Mouse (Mus musculus) adrenal gland, adult (tissue): ENCODE data around the gene Eml6.
"Not testable (repeated sequence)": the region's sequence is repeated elsewhere in the genome, so short reads cannot be mapped to it uniquely, and the experiment has no call there.

Experiments used
- DNase-seq, 2 experiments: peaks; one replicate each; pipeline ENCODE4 v3.0.0; 2022 to 2023; ENCODE audit warnings: low spot score in 1 of 2; ENCODE audit not compliant: inconsistent age in 2 of 2

The Eml6 gene

DNA sequence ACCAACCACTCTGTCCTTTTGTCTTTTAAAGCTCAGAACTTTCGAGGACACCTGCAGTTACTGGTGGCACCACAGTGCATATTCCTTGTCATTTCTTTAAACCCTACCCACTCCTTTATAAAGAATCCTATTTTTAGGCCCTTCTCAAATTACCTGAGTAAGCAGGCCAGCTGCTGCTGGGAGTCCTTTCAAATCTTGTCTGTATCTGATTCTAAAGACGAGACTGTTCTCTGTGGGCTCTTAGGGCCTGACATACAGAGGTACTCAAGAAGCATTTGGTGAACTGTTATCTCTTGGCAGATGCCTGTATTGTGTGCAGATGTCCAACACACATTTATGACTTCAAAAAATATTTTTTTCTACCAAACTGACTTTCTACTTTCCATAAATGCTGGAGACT is 231.4 kb downstream of the Eml6 start:
- no peak for DNase-seq

DNA sequence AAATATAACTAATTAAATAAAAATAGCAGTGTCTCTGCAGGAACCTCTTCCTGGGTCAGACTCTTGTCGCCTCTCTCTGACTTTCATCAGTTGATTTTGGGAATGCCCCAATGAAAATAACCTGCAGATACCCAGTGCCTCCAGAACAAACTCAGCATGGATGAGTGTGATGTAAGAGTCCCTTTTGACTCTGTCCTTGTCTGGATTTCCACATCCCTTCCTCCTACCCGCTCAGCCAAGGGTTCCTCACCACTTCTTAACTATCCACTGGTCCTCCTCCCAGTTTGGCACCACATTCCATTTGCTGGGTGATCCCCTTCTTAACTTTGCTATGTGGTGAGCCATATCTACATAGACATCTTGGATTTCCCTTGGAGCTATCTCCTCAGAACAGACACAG is 235.0 kb downstream of the Eml6 start:
- DNase-seq = no peak

DNA sequence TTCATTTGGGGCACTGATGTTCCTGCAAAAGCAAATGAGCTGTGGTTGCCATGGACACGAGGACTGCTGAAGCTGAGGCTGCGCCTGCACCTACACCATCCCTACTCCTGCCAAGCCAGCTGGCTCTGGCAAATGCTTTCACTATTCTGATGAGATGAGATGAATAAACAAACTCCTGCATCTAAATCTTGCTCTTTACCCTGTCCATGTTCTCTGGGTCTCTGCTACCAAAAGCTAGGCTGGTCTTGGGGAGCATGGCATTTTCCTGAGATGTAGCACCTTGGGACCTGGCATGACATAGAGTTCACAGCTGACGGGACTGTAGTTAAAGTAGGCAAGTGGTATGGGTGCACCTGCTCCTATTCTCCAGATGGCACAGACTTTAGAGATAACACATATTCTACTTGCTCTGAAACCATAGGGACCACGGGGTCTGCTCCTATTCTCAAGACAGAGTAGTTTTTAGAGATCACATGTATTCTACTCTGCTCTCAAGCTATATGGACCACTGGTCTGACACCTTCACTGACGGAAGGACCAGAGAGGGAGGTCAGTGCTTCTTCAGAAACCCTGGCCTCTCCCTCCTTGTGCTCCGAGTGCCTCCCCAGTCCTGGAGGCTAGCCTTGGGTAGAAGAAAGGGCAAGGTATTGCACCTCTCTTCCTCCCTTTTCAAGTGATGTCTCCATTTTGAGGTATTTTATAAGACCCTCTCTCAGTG is 236.8 kb downstream of the Eml6 start:
- DNase-seq = no peak

DNA sequence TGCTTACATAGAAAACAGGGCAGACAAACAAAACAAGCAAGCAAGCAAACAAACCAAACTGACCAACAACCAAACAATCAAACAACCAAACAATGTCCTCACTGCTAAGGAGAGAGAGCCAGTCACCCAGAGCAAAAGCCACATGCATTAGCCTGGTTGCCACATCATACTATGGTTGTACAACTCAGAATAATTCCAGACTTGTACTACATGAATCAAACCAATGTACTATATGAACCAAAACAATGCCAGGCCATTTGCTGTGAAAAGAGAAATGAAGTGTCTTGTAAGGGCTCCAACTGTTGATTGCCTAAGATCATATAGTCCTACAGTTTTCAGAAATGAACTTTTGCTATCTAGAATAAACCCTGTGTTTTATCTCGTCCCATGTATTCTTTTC is 237.3 kb downstream of the Eml6 start:
- no peak for DNase-seq

DNA sequence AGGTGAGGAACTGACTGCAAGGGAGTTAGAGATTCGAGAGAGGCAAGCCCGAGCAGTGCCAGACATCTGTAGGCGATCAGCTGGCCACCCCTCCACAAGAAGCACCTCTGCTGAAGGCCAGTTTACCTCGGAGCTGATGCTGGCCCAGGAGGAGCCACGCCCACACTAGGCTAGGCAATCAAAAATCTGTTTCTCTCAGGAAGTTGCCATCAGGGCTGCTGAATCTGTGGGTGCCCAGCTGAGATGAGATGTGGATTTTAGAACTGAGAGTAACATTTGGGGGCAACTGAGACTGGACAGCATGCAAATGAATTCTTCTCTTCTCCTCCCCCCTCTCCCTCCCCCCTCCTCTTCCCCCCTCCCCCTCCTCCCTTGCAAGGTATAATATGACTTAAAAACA is 238.4 kb downstream of the Eml6 start:
- DNase-seq = no peak

DNA sequence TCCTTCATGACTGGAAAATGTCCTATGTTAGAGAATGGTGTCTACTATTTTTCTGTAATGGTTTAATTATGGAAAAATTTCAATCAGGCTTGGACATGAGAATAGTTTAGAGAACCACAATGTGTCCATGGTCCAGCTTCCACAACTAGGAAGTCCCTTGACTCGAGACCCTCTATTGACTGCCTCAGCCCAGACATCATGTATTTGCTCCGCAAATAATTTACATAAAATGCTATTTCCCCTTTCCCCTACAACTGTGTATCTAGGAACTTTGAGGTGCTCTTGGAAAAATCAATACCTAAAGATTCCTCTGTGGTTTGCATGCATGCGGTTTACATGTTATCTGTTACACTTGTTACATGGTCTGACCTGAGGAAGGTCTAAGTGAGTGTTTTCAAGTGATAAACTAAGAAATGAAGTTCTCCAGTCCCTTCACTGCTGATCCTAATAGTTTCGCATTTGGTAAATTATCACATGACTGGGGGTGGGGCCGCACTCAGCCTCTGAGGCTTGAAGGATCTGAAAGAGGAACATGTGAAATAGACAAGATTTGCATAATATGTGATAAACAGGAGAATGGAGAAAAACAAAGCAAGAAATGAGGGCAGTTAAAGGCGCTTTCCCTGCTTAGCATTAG is 239.1 kb downstream of the Eml6 start:
- DNase-seq = peak in 1 of 2 experiments; percentile 45

DNA sequence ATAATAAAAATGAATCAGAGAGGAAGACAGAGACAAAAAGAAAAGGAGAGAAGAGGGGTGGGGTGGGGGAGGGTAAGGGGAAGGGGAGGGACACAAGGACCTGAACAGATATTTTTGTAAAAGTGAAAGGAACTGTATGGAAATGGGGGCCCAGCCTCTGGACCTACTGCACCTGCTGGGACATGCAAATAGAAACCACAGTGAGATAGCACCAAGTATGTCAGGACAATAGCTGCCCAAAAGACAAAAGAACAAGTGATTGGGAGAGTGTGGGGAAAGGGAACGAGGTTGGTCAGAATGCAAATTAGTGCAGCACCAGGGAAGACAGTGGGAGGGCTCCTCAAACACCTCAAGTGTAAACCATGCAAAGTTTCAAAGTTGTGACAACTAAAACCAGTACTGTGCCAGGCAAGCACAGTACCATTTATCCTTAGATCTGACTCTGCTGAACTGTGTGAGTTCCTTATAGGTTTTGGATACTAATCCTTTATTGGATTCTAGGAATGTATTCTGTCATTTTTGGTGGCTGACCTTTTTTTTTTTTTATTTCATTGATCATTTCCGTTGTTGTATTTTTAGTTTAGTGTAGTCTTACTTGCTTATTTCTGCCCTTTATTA is 246.3 kb downstream of the Eml6 start:
- DNase-seq = no peak

DNA sequence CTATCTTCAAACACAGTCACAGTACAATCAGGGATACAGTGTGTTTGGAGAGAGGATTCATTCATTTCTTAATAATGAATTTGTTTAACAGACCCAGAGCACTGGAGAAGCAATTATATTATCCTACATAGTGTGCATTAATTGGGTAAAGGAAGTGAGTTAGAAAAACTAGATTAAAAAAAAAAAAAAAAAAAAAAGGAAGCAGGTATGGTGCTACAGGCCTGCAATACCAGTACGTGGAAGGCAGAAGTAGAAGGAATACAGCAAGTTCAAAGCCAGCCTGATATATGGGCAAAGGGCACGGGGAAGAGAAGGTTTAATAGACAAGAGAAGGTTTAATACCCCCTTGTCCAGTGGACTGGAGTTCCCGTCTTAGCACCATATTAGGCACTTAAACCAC is 246.9 kb downstream of the Eml6 start:
- DNase-seq = no peak

DNA sequence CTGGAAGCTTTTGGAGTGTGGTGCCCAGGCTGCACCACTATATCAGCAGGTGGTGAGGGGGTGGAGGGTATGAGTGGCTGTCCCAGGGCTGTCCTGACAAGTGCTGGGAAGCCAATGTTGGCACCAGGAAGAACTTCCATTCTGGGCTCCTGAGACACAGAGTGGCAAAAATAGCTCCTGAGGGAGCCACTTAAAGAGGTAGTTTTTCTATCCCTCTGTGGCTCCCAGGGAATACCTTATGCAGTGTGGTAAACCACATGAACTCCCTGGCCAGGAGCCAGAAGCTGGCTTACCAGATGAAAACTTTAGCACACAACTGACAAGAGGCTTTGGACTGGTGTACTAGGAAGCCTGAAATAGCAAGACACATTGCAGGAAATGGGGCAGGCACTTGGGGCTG is 247.9 kb downstream of the Eml6 start:
- no peak for DNase-seq

DNA sequence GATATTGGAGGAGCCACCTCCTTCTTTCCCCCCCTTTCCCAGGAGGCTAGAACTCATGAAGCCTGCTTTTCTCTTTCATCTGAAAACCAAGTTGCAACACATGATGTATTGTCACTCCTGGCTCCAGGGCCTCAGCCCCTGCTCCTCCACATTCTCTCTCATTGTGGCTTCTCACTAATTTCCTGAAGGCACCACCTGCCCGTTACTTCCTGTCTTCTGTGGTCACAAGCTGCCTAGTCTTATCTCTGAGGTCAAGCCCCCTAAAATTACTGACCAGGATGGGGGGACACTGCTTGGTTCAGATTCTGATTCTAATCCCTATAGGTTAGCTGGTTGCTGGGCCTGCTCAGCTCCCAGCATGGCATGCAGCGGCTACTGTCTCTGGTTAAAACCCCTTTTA is 251.1 kb downstream of the Eml6 start:
- DNase-seq = no peak

DNA sequence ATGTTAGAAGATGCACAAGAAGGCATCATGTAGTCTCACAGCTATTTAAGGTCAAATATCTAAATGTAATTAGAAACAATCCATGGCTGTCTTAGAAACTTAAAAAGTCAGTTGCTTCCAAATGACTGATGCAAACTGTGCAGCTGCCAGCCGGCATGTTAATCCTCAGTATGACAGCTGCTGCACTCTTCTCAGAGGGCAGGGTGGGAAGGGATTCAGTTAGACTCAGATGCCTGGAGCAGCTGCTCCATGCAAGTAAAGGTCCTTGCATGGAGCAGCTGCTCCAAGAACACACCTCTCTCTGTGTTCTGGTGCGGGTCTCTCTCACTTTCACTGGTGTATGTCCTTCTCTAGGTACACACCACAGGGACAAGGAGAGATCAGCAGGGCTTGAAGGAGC is 251.5 kb downstream of the Eml6 start:
- DNase-seq = no peak

DNA sequence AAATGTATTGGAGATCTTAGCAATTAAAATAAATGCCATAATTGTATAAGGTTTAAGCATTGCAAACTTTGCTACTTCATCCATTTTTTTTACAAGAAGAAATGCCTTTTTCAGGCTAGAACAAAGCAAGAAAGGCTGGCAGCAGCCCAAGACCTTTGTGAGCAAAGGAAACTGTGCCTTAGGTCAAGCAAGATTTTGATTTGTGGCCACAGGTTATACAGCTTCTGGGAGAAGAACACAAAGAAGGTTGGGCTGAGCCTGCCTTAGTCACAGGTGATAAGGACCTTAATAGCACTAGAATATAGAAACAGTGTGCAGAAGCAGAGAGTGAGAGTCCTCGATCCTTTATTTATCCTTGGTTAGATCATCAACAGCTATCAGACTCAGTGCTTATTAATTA is 253.6 kb downstream of the Eml6 start:
- peak in 1 of 2 experiments; percentile 54 for DNase-seq

DNA sequence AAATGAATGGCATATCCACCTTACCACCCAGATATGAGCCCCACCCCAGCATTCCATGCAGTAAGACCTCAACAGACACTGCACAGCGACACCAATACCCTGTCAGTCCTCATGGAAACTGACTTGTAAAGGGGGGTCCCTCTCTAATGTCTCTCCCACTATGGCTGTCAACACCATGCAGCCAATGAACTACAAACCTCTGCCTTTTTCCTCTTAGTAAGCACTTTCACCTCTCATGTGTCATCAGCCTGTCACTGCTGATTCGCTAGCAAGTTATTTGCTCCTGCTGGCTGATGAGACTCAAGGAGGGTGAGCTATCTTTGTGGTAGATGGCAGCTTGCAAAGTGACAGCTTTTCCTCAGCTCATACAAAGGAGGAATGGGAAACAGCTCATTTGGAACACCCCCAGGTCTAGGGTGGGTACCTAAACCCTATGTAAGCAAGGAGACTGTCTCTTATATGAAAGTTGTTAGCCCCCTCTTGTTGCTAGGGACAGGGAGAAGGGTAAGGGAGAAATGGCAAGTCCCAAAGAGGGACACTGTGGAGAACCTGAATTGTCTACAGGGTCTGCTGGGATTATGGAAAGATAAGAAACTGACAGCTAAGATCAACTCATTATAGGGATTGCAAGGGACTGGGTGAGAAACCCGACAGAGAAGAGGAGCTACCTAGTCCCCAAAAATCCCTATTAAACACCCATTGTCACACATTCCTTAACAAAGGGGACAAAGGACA is 255.0 kb downstream of the Eml6 start:
- DNase-seq = no peak

DNA sequence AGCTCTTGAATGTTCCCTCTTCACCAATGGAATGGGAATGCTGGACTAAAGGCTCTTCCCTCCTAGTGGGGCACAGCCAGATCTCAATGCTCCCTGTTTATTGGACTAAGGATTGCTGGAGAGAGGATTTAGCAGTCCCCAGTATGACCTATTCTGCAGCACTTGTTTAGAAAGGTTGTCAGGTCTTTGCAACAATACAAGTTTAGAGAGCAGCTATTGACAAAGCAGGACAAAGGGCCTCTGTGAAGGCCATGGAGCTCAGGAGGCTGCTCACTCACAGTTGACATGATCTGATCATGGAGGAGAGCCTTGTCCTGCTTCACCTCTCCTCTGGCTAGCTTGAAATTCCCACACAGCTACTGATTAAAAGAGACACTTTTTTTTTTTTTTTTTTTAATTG is 257.3 kb downstream of the Eml6 start:
- no peak for DNase-seq

DNA sequence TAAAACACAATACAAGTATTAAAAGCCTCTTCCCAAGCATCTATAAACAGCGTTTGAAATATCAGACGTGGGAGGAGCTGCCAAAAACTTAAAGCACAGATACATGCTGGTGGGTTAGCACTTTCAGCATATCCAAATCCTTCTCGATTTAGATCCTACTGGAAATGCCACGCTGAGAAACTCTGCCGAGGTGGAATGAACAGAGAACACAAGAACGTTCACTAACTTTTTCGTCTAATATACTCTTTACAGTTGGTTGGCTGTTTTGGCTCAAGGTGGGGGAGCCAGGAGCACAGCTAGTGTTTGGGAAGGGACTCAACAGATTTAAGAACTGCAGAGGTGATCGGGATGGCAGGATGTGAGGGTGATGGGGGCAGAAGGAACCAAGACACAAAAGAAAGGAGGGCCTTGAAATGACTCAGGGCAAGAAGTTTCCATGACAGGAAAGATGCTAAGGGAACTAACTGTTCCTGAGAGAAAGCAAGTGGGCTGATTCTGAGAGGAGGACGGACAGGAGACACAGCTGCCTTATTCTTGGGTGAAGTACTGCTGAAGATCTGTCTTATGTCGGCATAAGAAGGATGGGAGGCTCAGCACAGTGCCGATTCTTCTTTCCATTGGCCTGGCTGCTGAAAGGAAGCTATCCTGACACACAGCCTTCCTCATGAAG is 259.4 kb downstream of the Eml6 start:
- no peak for DNase-seq

DNA sequence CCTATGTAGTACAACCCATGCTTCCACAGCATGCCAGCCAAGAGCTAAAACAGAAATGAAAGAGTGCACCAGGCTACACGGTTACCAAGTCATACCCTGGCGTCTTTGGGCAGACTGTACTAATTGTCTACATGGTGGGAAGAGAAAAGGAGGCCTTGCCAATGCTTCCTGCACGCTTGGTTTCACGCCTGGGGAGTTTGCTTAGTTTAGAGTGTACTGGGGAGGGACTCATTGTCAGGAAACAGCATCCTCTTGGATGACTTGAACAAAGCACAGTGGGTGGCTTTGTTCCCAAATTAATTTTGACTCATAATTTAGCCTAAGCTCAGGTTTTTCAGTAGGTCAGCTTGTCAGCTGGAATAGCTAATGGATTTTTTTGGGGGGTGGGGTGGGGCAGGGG is 260.8 kb downstream of the Eml6 start:
- no peak for DNase-seq

DNA sequence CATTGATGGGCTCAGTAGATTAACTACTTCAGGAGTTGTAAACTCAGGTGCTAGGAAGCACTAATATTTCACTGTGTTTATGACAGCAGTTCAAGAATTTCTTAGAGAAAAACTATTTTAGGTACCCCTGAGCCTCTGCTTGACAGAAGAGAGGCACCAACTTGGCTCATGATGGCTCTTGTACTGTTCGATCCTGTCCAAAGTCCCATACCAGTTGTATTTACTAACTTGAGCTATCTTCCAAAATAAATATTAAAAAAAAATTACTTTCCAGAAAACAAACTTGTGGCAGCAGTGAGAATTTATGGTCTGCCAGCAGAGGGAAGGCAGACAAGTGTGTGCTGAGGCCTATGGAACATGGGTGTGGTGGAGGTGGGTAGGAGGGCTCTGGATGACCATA is 263.1 kb downstream of the Eml6 start:
- no peak for DNase-seq

DNA sequence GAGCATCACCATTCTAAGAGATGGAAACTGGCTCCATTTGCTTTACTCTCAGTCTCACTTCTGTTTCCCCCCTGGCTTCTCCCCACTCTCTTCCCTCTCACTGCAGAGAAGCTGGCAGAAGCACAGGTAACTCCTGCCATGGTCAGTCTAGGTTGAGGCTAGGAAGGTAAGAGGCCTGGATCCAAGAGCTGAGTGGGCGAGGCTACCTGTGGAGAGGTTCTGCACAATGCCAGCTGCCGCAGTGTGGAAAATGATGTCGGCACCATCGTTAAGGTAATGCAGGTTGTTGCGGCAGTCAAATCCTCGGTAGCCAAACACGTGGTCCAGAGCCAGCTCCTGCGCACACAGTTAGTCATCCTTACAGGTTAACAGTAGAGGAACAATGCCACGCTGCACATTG is 264.4 kb downstream of the Eml6 start:
- DNase-seq = no peak

DNA sequence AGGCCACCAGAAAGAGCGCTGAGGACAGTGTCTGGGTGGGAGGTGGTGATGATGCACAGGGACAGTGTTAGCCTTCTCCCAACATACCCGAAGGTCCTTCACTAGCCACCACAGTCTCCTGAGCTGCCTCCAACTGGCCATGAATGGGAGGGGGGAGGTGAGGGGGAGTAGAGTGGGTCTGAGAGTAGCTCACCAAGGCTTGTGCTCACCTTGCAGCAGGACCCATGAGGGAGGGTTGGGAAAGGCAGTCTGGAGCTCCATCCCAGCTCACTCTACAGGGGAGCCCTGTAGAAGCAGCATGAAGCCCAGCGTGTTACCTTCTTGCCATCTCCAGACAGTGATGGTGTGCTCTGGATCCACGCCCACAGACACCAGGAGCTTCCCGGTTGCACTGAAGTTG is 267.2 kb downstream of the Eml6 start:
- no peak for DNase-seq

DNA sequence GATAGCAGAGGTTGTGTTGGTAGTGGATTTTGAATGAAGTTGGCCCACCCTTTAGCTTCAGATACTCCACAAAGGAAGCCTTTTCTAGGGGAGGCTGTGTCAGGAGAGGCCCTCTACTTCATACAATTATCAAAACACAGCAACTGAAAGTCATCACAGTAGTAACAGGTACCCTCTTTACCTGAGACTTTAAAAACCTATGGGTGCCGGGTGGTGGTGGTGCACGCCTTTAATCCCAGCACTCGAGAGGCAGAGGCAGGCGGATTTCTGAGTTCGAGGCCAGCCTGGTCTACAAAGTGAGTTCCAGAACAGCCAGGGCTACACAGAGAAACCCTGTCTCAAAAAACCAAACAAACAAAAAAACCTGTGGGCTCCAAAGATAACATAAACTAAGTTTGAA is 269.8 kb downstream of the Eml6 start:
- not testable (repeated sequence) for DNase-seq
